Mouse (Mus musculus) B cell, adult 2 months (primary cell): Measurements from ENCODE around the gene Mlph.
A peak's percentile ranks its signal among the peaks of the same experiment; 100 is the strongest.

Experiments
- DNase-seq, 2 experiments: peaks; one replicate each; pipeline ENCODE4 v3.0.0; 2022

The Mlph gene

GRCm38 (mm10) chr1:90914948-90915569 is at the start of gene Mlph:
TSS of gene Mlph (plus strand) at chr1:90915085.
- DNase-seq: no peak

GRCm38 (mm10) chr1:90866734-90867133 is 48.2 kb upstream of the Mlph start:
- DNase-seq: no peak

DNA sequence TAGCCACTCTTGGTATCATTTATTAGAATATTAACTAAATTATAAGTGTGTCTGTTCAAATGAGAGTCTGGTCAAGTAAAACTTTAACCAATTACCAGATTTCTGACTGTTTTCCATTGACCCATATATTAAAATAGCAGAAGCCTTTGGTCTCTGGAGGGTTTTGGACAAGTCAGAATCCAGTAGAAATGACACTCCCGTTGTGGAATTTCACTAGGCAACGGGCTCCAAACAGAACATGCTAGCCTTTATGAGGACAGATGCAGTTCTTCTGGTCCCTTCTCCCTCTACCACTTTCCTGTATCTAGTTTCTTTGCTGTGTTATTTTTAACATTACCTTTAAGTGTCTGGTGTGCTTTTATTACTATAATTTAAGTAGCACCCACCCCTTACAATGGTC is 44.3 kb upstream of the Mlph start:
- no peak for DNase-seq

DNA sequence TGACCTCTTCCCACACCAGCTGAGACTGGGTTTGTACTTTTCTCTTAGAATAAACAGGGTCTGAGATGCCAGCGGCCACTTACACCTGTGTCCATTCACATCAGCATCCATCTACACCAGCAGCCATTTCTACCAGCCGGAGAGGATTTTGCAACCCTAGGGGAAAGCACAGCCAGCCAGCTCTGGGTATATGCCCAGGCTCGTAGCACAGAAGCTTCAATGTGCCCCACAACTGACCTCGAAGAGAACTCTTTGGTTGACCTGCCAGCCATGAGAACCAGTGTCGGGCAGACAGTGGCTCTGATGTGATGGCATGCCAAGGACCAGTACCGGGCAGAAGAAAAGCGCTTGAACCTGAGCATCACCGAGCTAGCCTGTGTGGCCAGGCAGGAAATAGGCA is 39.5 kb upstream of the Mlph start:
- no peak for DNase-seq

DNA sequence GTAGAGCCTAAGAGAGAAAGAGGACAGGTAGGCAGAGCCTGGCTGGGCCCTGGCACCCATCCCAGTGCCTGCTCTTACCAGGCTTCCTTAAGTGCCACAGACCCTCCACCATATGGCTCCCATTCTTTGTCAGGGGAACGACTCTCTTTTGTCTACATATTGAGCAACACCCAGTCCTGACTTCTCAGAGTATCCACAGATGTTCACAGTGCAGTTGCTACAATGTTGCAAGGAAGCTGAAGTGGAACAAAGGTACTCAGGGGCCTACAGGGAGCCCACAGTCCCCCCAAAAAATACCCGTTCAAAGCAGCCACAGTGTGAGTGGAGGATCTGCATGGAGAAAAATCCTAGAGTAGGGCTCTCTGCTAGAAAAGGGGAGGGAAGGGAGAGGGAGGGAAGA is 38.9 kb upstream of the Mlph start:
- DNase-seq: no peak

GRCm38 (mm10) chr1:90876486-90877270 is 38.2 kb upstream of the Mlph start:
- no peak for DNase-seq

DNA sequence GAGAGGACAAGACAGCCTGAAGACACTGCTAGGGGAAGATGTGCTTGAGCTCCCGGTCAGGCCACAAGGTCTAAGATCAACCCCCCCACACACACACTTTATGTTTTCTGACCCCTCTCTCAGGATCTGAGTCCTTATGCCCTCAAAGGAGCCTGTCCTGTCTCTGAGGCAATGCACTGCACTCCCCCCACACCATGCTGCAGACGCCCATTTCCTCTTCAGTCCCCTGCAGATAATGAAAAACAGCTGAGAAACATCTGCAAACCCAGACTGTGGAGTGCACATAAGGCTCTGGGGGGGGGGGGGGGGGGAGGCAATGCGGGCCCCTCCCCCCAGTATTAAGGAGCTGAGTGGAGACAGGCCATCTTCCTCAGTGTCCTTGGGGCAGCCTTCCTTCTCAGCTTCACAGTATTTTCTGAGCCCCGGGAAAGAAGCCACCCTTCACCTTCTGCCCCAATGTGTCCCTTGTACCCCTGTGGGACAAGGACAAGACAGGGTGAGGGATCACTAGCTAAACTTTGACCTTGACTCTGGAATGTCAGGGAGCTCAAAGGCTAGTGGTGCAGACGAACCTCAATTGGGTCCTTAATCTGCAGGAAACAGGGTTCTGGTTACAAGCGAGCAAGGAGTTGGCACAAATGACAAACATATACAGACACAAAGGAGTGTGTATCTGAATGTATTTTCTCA is 29.0 kb upstream of the Mlph start:
- DNase-seq: no peak

DNA sequence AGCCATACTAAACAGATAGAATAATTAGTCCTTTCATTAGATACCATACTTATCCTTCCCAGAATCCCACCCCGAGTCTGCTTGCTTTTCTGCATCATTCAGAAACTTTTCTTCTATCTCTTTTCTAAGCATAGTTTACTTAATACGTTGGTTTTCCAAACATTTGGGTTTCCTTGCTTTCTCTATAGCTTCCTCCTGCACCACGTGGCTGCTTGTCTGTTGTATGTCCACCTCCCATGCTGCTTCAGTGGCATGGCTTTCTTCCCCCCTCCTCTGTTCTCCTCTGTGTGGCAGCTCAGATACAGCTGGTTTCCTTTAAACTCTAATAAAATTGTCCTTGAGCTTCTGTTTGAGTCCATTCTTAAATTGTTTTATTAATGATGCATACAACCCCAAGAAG is 20.4 kb upstream of the Mlph start:
- no peak for DNase-seq

DNA sequence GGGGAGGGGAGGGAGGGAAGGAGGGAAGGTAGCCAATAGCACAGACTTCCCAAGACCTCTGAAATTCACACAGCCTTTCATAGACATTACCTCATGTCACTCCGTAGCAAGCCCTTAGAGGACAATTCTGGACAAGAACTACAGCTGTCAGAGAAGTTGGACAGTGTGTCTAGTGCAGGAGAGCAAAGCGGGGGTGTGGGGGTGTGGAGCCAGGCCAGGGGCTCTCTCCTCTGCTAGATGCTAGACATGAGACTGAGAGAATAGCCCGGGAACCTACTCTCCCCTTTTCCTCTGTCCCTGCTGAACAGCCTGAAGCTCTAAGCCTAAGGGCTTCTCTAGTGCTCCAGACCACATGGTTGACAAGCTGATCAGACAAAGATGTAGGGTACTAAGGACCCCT is 19.9 kb upstream of the Mlph start:
- no peak for DNase-seq

DNA sequence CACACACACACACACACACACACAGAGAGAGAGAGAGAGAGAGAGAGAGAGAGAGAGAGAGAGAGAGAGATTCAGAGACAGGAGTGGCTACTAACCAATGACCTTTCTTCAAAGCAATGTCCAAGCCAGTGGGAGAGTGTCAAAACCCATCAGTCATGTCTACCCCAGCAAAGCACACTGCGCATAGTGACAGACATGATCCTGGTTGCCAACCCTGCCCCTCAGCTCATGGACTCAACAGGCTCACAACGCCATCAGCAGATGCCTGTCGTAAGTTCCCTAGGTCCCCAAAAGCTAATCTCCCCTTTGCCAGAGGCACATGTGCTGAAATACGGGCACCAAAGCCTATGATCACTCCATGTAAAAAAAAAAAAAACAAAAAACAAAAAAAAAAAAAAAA is 18.6 kb upstream of the Mlph start:
- no peak for DNase-seq

DNA sequence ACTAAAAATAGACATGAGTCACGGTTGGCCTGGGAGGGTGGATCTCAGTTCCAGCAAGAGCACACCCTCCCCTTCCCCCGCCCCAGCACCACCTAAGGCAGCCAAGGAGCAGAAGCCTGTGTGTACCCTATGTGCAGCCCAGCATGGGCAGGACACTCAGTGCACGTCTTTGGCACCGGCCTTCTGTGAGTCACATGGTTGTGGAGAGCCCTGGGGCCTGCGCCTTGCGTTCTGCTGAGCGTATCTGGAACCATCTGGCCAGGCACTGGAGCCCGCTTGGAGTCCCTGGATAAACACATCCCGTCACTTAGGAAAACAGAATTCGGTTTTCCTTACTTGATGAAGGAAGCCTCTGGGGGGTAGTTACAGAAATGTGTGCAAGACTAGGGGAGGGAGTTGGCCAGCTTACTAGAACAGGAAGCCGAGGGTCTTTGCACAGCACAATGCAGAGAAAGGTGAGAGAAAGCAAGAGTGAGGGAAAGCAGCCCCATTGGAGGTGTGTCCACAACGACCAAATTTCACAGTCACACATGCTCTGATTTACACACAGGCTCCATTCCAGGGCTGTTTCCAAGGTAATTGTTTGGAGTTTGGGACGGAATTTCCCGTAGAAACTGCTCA is 18.0 kb upstream of the Mlph start:
- DNase-seq: no peak

DNA sequence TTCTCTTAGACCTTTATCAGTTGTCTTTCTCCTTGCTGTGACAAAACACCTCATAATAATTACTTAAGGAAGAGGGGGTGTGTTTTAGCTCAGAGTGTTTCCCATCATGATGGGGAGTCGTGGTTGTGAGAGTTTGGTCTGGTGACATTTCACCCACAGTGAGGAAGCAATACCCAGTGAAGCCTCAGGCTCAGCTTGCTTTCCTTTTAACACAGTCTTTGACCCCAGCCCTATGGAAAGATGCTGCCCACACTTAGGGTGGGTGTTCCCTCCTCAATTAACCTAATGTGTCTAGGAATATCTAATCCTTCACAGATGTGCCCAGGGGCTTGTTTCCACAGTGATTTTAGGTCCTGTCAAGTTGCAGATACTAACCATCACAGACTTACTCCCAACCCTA is 16.9 kb upstream of the Mlph start:
- DNase-seq: no peak

- no peak for DNase-seq
Observed at GRCm38 (mm10) chr1:90899816-90900215, 15.1 kb upstream of the Mlph start.

DNA sequence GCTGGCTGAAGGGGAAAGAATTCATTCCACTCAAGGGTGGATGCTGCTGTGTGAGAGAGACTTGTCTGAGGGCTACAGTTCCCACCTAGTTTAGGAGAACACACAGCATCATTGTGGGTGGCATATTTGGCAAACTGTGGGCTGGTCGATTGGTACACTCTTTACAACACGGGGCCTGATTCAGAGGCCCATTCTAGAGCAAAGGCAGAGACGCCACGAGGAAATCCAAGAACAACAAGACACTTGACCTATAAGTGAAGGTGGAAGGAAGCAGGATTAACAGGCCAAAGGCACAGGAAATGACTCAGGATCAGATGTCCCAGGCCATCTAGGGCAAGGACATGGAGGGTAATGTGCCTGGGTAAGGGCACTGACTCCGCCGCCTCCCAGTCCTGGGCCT is 14.5 kb upstream of the Mlph start:
- DNase-seq: no peak

GRCm38 (mm10) chr1:90901246-90901645 is 13.6 kb upstream of the Mlph start:
- no peak for DNase-seq

DNA sequence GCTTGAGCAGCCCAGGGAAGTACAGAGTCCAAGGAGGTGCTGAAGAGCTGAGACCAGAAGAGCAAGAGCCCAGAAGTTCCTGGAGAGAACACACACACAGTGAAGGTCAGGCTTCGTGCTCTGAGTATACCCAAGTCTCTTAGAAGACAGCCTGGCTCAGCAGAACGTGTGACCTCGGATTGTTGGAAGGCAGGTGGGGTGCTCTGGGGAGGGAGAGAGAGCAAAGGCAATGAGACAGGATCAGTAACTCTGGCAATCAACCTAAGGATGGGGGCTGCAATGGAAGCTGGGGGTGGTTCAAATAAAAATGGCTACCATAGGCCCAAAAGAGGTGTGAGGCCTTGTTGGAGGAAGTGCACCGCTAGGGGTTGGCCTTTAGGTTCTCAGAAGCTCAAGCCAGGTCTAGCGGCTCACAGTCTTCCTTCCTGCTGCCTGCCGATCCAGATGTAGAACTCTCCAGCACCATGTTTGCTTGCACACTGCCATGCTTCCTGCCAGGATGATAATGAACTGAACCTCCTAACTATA is 13.1 kb upstream of the Mlph start:
- DNase-seq: no peak

- no peak for DNase-seq
Observed at GRCm38 (mm10) chr1:90902751-90903150, 12.1 kb upstream of the Mlph start.

DNA sequence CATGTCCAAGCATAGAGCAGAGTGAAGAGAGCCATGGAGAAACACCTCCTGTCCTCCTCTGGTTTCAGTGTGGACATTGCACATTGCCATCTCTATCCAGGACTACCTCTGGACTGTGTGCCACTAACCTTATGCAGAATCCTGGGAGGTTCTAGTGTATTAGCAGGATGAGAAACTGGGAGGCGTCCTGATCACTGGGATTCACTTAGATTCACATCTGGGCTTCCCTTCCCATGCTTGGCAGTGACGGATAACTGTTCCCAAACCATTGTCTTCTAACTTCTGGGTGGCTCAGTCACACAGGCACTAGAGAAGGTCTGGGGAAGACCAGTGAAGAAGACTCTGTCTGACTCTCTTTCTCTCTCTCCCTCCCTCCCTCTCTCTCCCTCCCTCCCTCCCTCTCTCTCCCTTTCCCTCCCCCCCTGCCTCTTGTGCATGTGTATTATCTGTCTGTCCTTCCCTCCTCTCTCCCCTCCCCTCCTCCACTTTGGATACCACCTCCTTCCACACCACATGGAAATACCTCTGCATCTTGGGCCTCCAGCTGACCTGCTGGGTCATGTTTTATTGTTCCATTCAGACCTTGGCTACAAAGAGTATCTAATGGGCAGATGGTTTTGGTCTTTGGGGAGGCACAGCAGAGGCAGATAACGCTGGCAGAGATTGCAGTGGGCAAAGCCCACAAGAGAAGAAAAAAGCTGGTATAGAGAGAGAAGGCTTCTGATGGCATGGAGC is 11.5 kb upstream of the Mlph start:
- no peak for DNase-seq

- DNase-seq: no peak
Observed at GRCm38 (mm10) chr1:90903971-90904458, 10.9 kb upstream of the Mlph start.

GRCm38 (mm10) chr1:90904729-90905404 is 10.0 kb upstream of the Mlph start:
- DNase-seq: no peak

DNA sequence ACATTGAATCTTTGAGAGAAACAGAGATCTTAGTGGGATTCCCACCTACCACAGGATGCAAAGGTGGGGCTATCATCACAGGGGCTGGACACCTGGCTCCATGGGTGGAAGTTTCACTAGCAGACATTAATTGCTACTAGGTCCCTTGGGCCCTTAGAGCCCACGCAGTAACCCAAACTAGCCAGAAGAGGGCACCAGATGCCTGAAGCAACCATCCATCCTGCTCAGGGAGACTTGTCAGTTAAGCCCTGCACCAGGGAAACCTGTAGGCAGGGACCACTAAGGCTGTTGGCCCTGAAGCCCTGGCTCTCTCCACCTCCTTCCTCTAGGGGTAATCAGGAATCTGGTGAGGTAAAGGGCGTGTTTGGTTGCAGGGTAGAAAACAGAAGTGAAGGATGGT is 8.5 kb upstream of the Mlph start:
- DNase-seq: peak; percentile 20 to 30

DNA sequence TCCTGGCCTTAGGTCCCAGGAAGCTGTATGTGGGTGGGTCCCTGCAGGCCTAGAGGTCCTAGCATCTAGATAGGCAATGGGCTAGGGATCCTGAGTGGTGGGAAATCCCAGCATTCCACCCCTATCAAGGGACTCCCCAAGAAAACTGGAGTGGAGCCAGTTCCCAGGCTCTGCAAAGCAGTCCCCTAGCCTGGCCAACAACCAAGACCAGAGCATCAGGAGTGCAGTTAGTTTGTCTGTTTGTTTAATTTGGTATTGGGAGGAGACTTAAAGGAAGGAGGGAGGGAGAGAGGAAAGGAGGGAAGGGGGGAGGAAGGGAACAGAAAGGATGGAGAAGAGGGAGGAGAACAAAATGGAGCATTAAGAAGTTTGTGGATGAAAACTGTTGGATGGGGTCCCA is 5.7 kb upstream of the Mlph start:
- DNase-seq: no peak
